Comparison of ENCODE assay signal across 16 mouse cellular contexts in the genomic region with DNA sequence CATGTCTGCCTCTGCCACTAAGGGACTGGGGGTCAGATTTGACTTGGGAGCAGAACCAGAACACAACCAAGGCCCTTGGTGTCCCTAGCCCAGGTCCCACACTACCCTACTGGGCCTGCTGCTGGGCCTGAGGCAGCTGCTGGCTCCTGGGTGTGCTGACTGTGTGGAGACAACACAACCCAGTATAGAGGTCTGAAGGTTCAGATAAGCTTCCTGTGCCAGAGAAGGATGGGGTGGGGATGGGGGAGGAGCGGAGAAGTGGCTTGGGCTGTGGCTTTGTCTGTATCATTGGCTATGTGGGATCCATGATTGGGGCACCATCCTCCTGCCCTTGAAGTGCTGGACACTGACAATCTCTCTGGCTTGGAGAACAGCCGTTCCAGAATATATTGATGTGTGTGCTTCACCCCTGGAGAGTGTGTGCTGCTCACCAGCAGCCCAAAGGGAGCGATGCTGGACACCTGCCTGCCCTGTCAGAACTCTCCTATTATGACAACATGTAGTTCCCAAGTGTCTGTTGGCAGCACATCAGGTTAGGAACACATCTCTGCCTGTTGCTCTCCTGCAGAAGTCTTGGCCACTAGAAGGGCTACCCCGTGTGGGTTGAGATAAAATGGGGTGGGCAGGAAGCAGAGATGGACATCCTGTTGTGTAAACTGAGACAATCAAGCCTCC. TPM values are rescaled to one million over a fixed set of nuclear protein-coding genes. Genes with fewer than 3 reads are reported as not detected.
A peak's percentile ranks its signal among the peaks of the same experiment; 100 is the strongest.
DNase-seq lines count a peak whose midpoint lies in the region; ATAC-seq lines count a peak whose summit lies in the region.
"Had no signal": no experiment of that assay in that cellular context is flagged by ENCODE, and none has a peak within 500 bp of the region (broad histone marks: within the 10 kb centered on the region; RNA-seq: fewer than 3 reads in every experiment).

No protein-coding gene starts in this region.

- H3K9ac ChIP-seq in heart, embryonic 11.5 days (ENCODE audit: low read depth, low read length) = no peak overlapping the region
- H3K9ac ChIP-seq: embryonic facial prominence, embryonic 12.5 days; forebrain, postnatal 0 days; lung, embryonic 14.5 days had no signal

- H3K9me3 ChIP-seq in heart, embryonic 11.5 days (replicated peaks; ENCODE audit: control insufficient read depth, low read length) = no peaks in the 10 kb centered on the region
- H3K9me3 ChIP-seq: embryonic facial prominence, embryonic 12.5 days; G1E had no signal

- peaks cover 25% of the 10 kb centered on the region for H3K27me3 ChIP-seq in heart, embryonic 11.5 days (ENCODE audit: control insufficient read depth, insufficient read depth, low read length)

- no peaks in the 10 kb centered on the region for H3K36me3 ChIP-seq in heart, embryonic 11.5 days (ENCODE audit: control insufficient read depth, insufficient read depth, low read length)
- H3K36me3 ChIP-seq: G1E had no signal

- no peak overlapping the region for H3K4me2 ChIP-seq in heart, embryonic 11.5 days
- H3K4me2 ChIP-seq: embryonic facial prominence, embryonic 12.5 days; lung, embryonic 14.5 days; midbrain, embryonic 11.5 days had no signal

- no peak overlapping the region for H3K27ac ChIP-seq in heart, embryonic 11.5 days (ENCODE audit: low read depth, low read length)
- H3K27ac ChIP-seq: embryonic facial prominence, embryonic 12.5 days; hindbrain, postnatal 0 days had no signal

- no peak overlapping the region for H3K4me3 ChIP-seq in heart, embryonic 11.5 days (ENCODE audit: low read depth, low read length)
- H3K4me3 ChIP-seq: embryonic facial prominence, embryonic 12.5 days had no signal

- H3K4me1 ChIP-seq in heart, embryonic 11.5 days (ENCODE audit: control insufficient read depth, insufficient read depth, low read length) = peaks cover 30% of the 10 kb centered on the region

- WGBS in heart, embryonic 11.5 days (ENCODE audit: insufficient replicate concordance) = 65% methylated on average over 4 of the region's 4 CpGs

- ATAC-seq in heart, embryonic 11.5 days (replicated peaks; ENCODE audit: insufficient number of reproducible peaks, low FRiP score, low TSS enrichment) = peak; percentile 24; the same call in 1 of the 2 replicates
- peak; percentile 36 for ATAC-seq in megakaryocyte, adult 5-6 weeks (ENCODE audit: poor library complexity, severe bottlenecking)
- no peak for ATAC-seq in CD4-positive, CD25-positive, alpha-beta regulatory T cell, adult 4 months
- ATAC-seq: forebrain, postnatal 0 days; hindbrain, postnatal 0 days had no signal

- DNase-seq in gastrocnemius, adult 18-20 months (ENCODE audit: low spot score) = peak; percentile 37
- DNase-seq in gastrocnemius, postnatal 4 days (ENCODE audit: low spot score in 2 of 2) = no peak
- DNase-seq in 416B (ENCODE audit: low read depth) = peak; percentile 74
- DNase-seq in thymus, postnatal 10 days (ENCODE audit: low spot score in 2 of 2) = no peak
- no peak for DNase-seq in urinary bladder, postnatal 14 days (ENCODE audit: low spot score)
- DNase-seq: cerebellum, adult 18-20 months; forebrain, postnatal 0 days; kidney, postnatal 36 days; lung, embryonic 14.5 days had no signal

RNA-seq across cellular contexts. Expression of gene Nacc2, which starts 36.0 kb away (rescaled TPM):
- total RNA-seq in gastrocnemius, adult 18-20 months (2021) = 10 to 100 TPM; 23.4 to 24.5 TPM
- 10 to 100 TPM; 10.8 to 11.2 TPM for total RNA-seq in gastrocnemius, postnatal 4 days (2021)
- polyA plus RNA-seq in heart, embryonic 11.5 days (2014; fragmentation: Nextera tagmentation; extraction: Ambion mirVana) = 3.4 and 7.1 TPM in 2 replicates
- 2.1 and 3.0 TPM in 2 replicates for total RNA-seq in megakaryocyte, adult 5-6 weeks (2015)
- 1.7 and 3.6 TPM in 2 replicates for total RNA-seq in megakaryocyte, adult 5-6 weeks (2017)
- polyA plus RNA-seq in CD4-positive, CD25-positive, alpha-beta regulatory T cell, adult 4 months (2017; shearing (Covaris generic)) = under 1 TPM; 0.44 to 0.75 TPM

Comparison
In these comparisons a context has a peak if more than half of its experiments do, and no peak if none do; other contexts are left out.
1. DNase-seq: peak in gastrocnemius, adult 18-20 months (single experiment) and 416B (single experiment); none in gastrocnemius, postnatal 4 days (0 of 2), thymus, postnatal 10 days (0 of 2) and urinary bladder, postnatal 14 days (single experiment).